Mouse (Mus musculus) forebrain, embryonic 13.5 days (tissue): ENCODE results near the gene Cyp2j8. TPM values are rescaled to one million over a fixed set of nuclear protein-coding genes. Genes with fewer than 3 reads are reported as not detected.
"Not testable (repeated sequence)": the region's sequence is repeated elsewhere in the genome, so short reads cannot be mapped to it uniquely, and the experiment has no call there.

Source experiments
- ATAC-seq: fragments of 200-750 bp; cut with Nextera tagmentation; 2 replicates; pipeline ENCODE4 v1.8.0; 2017
- H3K27ac ChIP-seq: fragments of 300-500 bp; sonication (generic); 2 replicates; pipeline ENCODE4 v1.5.1; 2015; ENCODE audit warnings: inconsistent platforms, mild to moderate bottlenecking, moderate library complexity
- H3K27me3 ChIP-seq: fragments of 300-500 bp; sonication (generic); 2 replicates; pipeline ENCODE4 v1.6.1; 2015; ENCODE audit warnings: mild to moderate bottlenecking, inconsistent platforms
- H3K36me3 ChIP-seq: fragments of 300-500 bp; sonication (generic); 2 replicates; pipeline ENCODE4 v1.6.1; 2015; ENCODE audit warnings: mild to moderate bottlenecking, inconsistent platforms; ENCODE audit not compliant: poor library complexity, severe bottlenecking
- H3K4me1 ChIP-seq: fragments of 300-500 bp; sonication (generic); 2 replicates; pipeline ENCODE4 v1.6.1; 2015; ENCODE audit warnings: inconsistent platforms
- H3K4me2 ChIP-seq: fragments of 300-500 bp; sonication (generic); 2 replicates; pipeline ENCODE4 v1.6.1; 2015; ENCODE audit warnings: inconsistent platforms, mild to moderate bottlenecking, moderate library complexity
- H3K4me3 ChIP-seq: fragments of 300-500 bp; sonication (generic); 2 replicates; pipeline ENCODE4 v1.5.1; 2015; ENCODE audit warnings: mild to moderate bottlenecking, inconsistent platforms
- H3K9ac ChIP-seq: fragments of 300-500 bp; sonication (generic); 2 replicates; pipeline ENCODE4 v1.6.1; 2015; ENCODE audit warnings: mild to moderate bottlenecking, inconsistent platforms
- H3K9me3 ChIP-seq: fragments of 300-500 bp; sonication (generic); replicated peaks from 2 replicates; pipeline ENCODE4 v1.6.1; 2016; ENCODE audit warnings: inconsistent platforms
- WGBS: fragments of 180-500 bp; shearing (Covaris S2); methylation state at CpG from one replicate; pipeline ENCODE4 v1.1.7; 2015; 5-methylcytosine and 5-hydroxymethylcytosine counted together
- polyA plus RNA-seq: library from polyadenylated mRNA; unstranded; fragments of >200 nt; fragmentation: Nextera tagmentation; extraction: Ambion mirVana; gene quantifications from 2 replicates; pipeline ENCODE4 v1.2.1, GENCODE M21; 2015

Cyp2j8 gene
- polyA plus RNA-seq, result not detected in 2 replicates

DNA sequence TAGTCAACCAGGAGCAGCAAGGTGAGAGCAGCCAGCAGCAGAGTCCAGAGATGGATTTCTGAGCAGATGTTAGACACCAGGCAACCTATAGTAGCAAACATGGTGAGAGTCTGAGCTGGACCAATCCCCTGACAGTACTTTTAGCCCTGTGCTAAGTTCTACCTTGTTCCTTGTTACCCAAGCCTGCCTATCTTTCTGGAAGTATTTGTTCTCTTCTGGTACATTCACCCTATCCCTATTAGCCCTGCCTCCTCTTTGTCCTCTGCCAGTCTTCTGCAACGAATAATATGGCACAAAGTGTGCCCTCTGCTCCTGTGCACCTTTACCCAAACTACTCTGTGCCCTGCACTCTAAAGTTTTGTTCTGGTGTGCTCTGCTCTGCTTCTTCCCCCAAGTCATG, at the start of gene Cyp2j8:
Gene Cyp2j8 (minus strand): TSS at position 101 of the 400 bp plus-strand sequence.
- no peak for ATAC-seq

DNA sequence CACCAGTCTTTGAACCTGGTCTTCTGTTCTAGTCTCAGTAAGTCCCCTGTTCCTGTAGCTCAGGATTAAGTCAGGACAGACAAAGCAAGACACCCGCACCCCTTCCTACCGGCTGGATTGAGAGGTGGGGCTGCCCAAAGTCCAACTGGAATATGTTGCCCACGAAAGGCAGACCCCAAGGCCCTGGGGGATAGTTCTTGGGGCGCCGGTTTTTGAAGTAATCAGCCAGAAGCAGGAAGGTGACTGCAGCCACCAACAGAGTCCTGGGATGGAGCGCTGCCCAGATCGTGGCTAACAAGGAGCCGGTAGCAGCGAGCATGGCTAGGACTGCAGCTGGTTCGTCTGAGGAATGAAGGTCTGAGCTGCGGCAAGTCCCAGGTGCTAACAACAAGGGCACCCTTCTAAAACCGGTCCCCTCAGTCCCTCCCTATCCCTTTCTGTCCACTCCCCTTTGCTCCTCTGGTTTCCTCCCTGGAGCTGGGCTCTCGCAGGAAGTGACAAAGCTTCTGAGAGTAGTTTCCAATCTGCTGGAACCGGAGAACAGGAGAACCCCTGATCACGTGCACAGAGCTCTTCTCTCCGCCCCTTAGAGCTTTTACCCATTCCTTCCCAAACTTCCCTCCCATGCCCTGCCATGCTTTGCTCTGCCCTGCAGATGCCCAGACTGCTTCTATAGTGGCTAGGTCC, 46.1 kb upstream of the Cyp2j8 start, which contains the start of gene Cyp2j6:
Gene Cyp2j6 (minus strand): TSS at position 529 of the 687 bp plus-strand sequence.
- Histone ChIP-seq H3K27ac (no peak within 1 kb of the TSS), H3K9ac (peak within 1 kb of the TSS; percentile 69), H3K4me3 (peak within 1 kb of the TSS; percentile 52), H3K9me3 (no peaks in the 10 kb centered on the region), H3K27me3 (no peaks in the 10 kb centered on the region), H3K4me2 (peak within 1 kb of the TSS; percentile 71), H3K4me1 (peaks cover 10% of the 10 kb centered on the region; the same call in 1 of the 2 replicates), H3K36me3 (no peaks in the 10 kb centered on the region)
- 1% methylated on average over 16 of the region's 16 CpGs for WGBS
- ATAC-seq, result peak; percentile 96

More for the DNA sequence above, at the start of gene Cyp2j8:
- H3K27ac ChIP-seq, result no peak within 1 kb of the TSS
- no peaks in the 10 kb centered on the region for H3K9me3 ChIP-seq
- H3K9ac ChIP-seq, result no peak within 1 kb of the TSS
- H3K4me2 ChIP-seq, result no peak within 1 kb of the TSS
- H3K4me3 ChIP-seq, result no peak within 1 kb of the TSS
- no peaks in the 10 kb centered on the region for H3K27me3 ChIP-seq
- H3K36me3 ChIP-seq, result no peaks in the 10 kb centered on the region
- 83% methylated on average over 1 of the region's 1 CpGs for WGBS
- H3K4me1 ChIP-seq, result no peaks in the 10 kb centered on the region

DNA sequence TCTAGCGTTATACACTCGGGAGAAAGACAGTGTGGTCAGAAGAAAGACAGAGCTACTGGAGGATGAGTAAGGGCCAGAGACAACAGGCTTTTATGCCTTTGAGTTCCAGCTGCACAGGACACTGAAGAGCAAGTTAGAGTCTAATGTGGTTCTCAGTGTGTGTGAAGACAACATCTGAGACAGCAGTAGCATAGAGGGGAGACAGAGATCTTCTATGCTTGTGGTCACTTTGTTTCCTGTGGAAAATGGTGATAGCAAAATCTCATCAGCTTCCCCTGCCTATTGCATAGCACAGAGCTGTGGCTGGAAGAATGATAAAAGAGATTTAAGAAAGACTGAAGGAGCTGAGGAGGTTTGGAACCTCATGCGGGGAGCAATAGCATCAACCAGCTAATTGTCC, 44.4 kb upstream of the Cyp2j8 start:
- Histone ChIP-seq H3K27me3 (no peaks in the 10 kb centered on the region), H3K36me3 (no peaks in the 10 kb centered on the region), H3K27ac (no peak overlapping the region), H3K9me3 (no peaks in the 10 kb centered on the region), H3K4me2 (no peak overlapping the region), H3K9ac (no peak overlapping the region), H3K4me3 (no peak overlapping the region), H3K4me1 (peaks cover 13% of the 10 kb centered on the region; the same call in 1 of the 2 replicates)
- no peak for ATAC-seq
- WGBS, result 89% methylated on average over 3 of the region's 3 CpGs

DNA sequence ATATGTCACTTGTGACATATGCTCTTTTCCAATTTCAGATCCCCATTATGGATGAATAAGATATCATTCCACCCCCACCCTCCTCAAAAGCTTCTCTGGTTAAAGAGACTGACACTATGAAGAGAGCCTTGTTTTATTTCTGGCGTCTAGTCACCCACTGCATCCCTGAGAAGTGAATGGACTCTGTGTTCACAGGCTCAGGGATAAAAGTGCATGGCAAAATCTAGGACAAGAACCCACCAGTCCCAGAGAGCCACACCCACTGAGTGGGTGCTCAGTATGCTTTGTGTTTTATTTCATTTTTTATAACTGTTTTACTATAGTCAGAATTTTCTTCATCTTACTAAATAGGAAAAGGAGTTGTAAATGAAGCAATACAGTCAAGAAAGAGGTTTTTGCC, 38.8 kb upstream of the Cyp2j8 start:
- Histone ChIP-seq H3K9me3 (no peaks in the 10 kb centered on the region), H3K4me2 (no peak overlapping the region), H3K9ac (no peak overlapping the region), H3K27me3 (no peaks in the 10 kb centered on the region), H3K4me3 (no peak overlapping the region), H3K4me1 (peaks cover 3% of the 10 kb centered on the region; the same call in 1 of the 2 replicates), H3K36me3 (no peaks in the 10 kb centered on the region), H3K27ac (no peak overlapping the region)
- ATAC-seq, result no peak
- WGBS, result 32% methylated on average over 1 of the region's 1 CpGs

DNA sequence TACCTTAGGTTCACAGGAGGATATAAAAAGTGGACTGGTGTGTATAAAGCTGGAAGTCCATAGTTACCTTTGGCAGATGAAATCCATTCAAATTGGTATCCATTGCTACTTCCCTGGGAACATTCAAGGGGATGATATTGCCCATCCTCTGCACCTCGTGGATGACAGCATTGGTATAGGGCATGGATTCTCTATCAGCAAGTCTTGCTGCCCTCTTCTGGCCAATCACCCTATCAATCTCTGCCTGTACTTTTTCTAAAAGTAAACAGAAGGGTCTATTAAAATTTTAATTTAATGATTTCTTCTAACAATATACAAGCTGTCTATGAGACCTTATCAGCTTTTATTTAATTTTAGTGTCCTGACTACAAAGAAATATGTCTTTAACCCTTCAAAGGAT, 18.6 kb upstream of the Cyp2j8 start:
- H3K36me3 ChIP-seq, result no peaks in the 10 kb centered on the region
- no peak for ATAC-seq
- H3K4me2 ChIP-seq, result no peak overlapping the region
- no peak overlapping the region for H3K4me3 ChIP-seq
- no peaks in the 10 kb centered on the region for H3K9me3 ChIP-seq
- no peak overlapping the region for H3K9ac ChIP-seq
- no peaks in the 10 kb centered on the region for H3K27me3 ChIP-seq
- H3K27ac ChIP-seq, result no peak overlapping the region
- no peaks in the 10 kb centered on the region for H3K4me1 ChIP-seq
- WGBS, result 5% methylated on average over 1 of the region's 1 CpGs

DNA sequence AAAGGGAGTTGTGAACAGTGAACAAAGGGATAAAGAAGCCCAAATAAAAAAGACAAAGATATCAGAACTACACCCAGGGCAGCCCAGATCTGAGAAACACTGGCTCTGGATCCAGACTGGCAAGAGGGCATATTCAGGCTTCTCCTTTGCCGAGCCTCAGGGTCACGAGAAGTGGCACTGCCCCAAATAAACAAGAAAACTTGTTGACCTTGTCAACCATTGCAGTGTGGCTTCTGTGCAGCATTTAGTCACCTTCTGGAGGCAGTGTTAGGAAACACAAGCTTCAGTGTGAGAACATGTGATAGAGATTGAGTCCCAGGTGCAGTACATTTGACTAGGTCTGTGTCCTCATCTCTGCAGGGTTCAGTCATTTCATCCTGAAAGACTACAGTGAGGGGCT, 15.1 kb upstream of the Cyp2j8 start:
- no peak overlapping the region for H3K4me2 ChIP-seq
- no peak for ATAC-seq
- WGBS, result 84% methylated on average over 2 of the region's 2 CpGs

DNA sequence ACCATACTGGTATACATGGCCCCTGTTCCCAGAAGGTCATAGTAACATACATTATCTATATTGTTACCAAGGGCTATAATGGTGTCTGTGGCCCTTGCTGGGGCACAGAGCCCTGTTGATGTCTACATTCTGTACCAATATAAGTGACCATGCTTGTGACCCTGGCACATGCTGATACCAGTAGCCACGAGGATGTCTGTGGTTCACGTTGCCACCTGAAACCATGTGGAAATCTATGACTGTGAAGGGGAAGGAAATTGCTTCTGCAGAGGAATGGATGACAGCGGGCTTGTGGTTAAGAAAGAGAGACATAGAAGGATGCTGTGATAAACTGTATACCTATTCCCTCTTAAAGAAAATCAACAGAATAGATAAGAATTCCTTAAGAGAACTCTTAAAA, 2.9 kb upstream of the Cyp2j8 start:
- Histone ChIP-seq H3K9me3 (no peaks in the 10 kb centered on the region), H3K4me1 (no peaks in the 10 kb centered on the region), H3K36me3 (no peaks in the 10 kb centered on the region), H3K9ac (no peak overlapping the region), H3K4me3 (no peak overlapping the region), H3K4me2 (no peak overlapping the region), H3K27me3 (no peaks in the 10 kb centered on the region), H3K27ac (no peak overlapping the region)
- ATAC-seq, result no peak
- WGBS, result 90% methylated on average over 3 of the region's 3 CpGs

More for the DNA sequence above, 15.1 kb upstream of the Cyp2j8 start:
- Histone ChIP-seq H3K9me3 (no peaks in the 10 kb centered on the region), H3K9ac (no peak overlapping the region), H3K4me1 (no peaks in the 10 kb centered on the region), H3K27ac (no peak overlapping the region), H3K36me3 (no peaks in the 10 kb centered on the region), H3K4me3 (no peak overlapping the region), H3K27me3 (no peaks in the 10 kb centered on the region)

DNA sequence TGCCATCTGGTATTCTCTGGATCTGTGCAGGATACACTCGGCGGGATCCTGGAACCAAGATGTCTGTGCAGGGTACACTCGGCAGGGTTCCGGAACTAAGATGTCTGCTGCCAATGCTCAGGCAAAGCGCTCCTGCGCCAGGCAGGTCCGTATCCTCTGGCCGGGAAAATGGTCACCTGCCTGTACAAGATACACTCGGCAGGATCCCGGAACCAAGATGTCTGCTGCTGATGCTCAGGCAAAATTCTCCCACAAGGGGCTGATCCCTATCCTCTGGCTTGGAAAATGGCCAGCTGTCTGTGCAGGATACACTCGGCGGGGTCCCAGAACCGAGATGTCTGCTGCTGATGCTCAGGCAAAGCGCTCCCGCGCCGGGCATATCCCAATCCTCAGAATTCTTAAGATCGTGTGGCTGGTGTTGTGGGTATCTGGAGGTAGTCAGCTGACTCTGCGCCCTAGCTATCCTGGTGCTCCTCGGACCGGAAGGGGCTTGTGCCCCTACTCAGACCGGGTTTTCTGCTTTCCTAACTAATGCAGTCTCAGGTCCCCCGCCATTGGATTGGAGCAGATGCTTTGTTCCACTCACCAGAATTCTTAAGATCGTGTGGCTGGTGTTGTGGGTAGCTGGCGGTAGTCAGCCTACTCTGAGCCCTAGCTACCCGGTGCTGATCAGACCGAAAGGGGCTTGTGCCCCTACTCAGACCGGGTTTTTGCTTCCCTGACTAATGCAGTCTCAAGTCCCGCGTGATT, 43.7 kb downstream of the Cyp2j8 start:
- not testable (repeated sequence) for H3K4me1 ChIP-seq, ATAC-seq, H3K9ac ChIP-seq, H3K4me2 ChIP-seq, H3K4me3 ChIP-seq, H3K36me3 ChIP-seq, H3K27me3 ChIP-seq, H3K9me3 ChIP-seq, H3K27ac ChIP-seq
- WGBS, result 89% methylated on average over 30 of the region's 30 CpGs

Other genes starting within 250 kb of the Cyp2j8 start
- gene Cyp2j11, start 158.7 kb downstream of the Cyp2j8 start, polyA plus RNA-seq, result not detected in 2 replicates
- 2.6 and 2.8 TPM in 2 replicates for gene Cyp2j6, start 46.3 kb upstream of the Cyp2j8 start, polyA plus RNA-seq
- gene Cyp2j9, start 84.2 kb upstream of the Cyp2j8 start, polyA plus RNA-seq, result 2.1 and 2.5 TPM in 2 replicates
- gene Cyp2j5, start 156.8 kb upstream of the Cyp2j8 start, polyA plus RNA-seq, result not detected in 2 replicates